ENCODE assay signal across 9 mouse cellular contexts in genomic region chr6:83711067-83711675, GRCm38 (mm10). TPM values are rescaled to one million over a fixed set of nuclear protein-coding genes. Genes with fewer than 3 reads are reported as not detected.
A peak's percentile ranks its signal among the peaks of the same experiment; 100 is the strongest.
DNase-seq lines count a peak whose midpoint lies in the region; ATAC-seq lines count a peak whose summit lies in the region.
"Had no signal": no experiment of that assay in that cellular context is flagged by ENCODE, and none has a peak within 500 bp of the region (broad histone marks: within the 10 kb centered on the region; RNA-seq: fewer than 3 reads in every experiment).

Vax2 (plus strand) TSS chr6:83711264.

- 1% methylated on average over 45 of the region's 46 CpGs for WGBS in forebrain, embryonic 11.5 days
- WGBS in limb, embryonic 11.5 days = 1% methylated on average over 45 of the region's 46 CpGs
- under 1% methylated on average over 46 of the region's 46 CpGs for WGBS in midbrain, embryonic 11.5 days

- intact Hi-C loops in heart, postnatal 36 days (cut with DNase I) = no loop called here

- peak; percentile 42 for DNase-seq in A20 (ENCODE audit: low read depth, low spot score)
- DNase-seq in adrenal gland, adult (ENCODE audit: inconsistent age in 2 of 2, low spot score in 1 of 2) = peak; percentile 77 to 93
- DNase-seq in forebrain, embryonic 11.5 days (ENCODE audit: low spot score) = peak; percentile 93
- DNase-seq in heart, postnatal 36 days = peak; percentile 64 to 65
- peak; percentile 91 for DNase-seq in limb, embryonic 11.5 days (ENCODE audit: low spot score)
- peak; percentile 98 for DNase-seq in midbrain, embryonic 11.5 days (ENCODE audit: low spot score, missing footprints)
- peak; percentile 67 for DNase-seq in thymus, postnatal 14 days
- no peak for DNase-seq in natural killer cell, adult 2 months (ENCODE audit: low spot score in 2 of 2)

- peak; percentile 90 for ATAC-seq in forebrain, embryonic 11.5 days (replicated peaks; ENCODE audit: low FRiP score)
- ATAC-seq in limb, embryonic 11.5 days (ENCODE audit: insufficient number of reproducible peaks, low FRiP score, low TSS enrichment, low read depth) = peak; percentile 84
- ATAC-seq in midbrain, embryonic 11.5 days (ENCODE audit: low FRiP score) = peak; percentile 91

- no peaks in the 10 kb centered on the region for H3K9me3 ChIP-seq in forebrain, embryonic 11.5 days (ENCODE audit: control insufficient read depth, low read length)
- H3K9me3 ChIP-seq in limb, embryonic 11.5 days (ENCODE audit: control insufficient read depth, low read length) = no peaks in the 10 kb centered on the region
- no peaks in the 10 kb centered on the region for H3K9me3 ChIP-seq in midbrain, embryonic 11.5 days (ENCODE audit: control insufficient read depth, low read length)

- H3K36me3 ChIP-seq in forebrain, embryonic 11.5 days (ENCODE audit: control insufficient read depth, insufficient read depth, low read length) = no peaks in the 10 kb centered on the region
- H3K36me3 ChIP-seq in limb, embryonic 11.5 days (ENCODE audit: control insufficient read depth, insufficient read depth, low read length) = no peaks in the 10 kb centered on the region
- H3K36me3 ChIP-seq in midbrain, embryonic 11.5 days (ENCODE audit: control insufficient read depth, insufficient read depth, low read length) = no peaks in the 10 kb centered on the region

- H3K4me1 ChIP-seq in forebrain, embryonic 11.5 days (replicated peaks; ENCODE audit: control insufficient read depth, insufficient read depth, low read length) = peaks cover 8% of the 10 kb centered on the region; the same call in 1 of the 2 replicates
- peaks cover 16% of the 10 kb centered on the region for H3K4me1 ChIP-seq in limb, embryonic 11.5 days (ENCODE audit: control insufficient read depth, insufficient read depth, low read length)
- H3K4me1 ChIP-seq in midbrain, embryonic 11.5 days (ENCODE audit: control insufficient read depth, insufficient read depth, low read length) = peaks cover 18% of the 10 kb centered on the region

- no peak within 1 kb of the TSS for H3K27ac ChIP-seq in forebrain, embryonic 11.5 days (ENCODE audit: low read depth, low read length)
- H3K27ac ChIP-seq in limb, embryonic 11.5 days (replicated peaks; ENCODE audit: low read depth, low read length) = no peak within 1 kb of the TSS
- no peak within 1 kb of the TSS for H3K27ac ChIP-seq in midbrain, embryonic 11.5 days (ENCODE audit: low read depth, low read length)

- H3K4me2 ChIP-seq in forebrain, embryonic 11.5 days (ENCODE audit: low read depth, low read length, severe bottlenecking) = peak within 1 kb of the TSS; percentile 71
- H3K4me2 ChIP-seq in limb, embryonic 11.5 days (ENCODE audit: low read depth, severe bottlenecking) = peak within 1 kb of the TSS; percentile 81
- peak within 1 kb of the TSS; percentile 82 for H3K4me2 ChIP-seq in midbrain, embryonic 11.5 days

- peaks cover 94% of the 10 kb centered on the region for H3K27me3 ChIP-seq in forebrain, embryonic 11.5 days (ENCODE audit: control insufficient read depth, insufficient read depth, low read length)
- peaks cover 94% of the 10 kb centered on the region for H3K27me3 ChIP-seq in limb, embryonic 11.5 days (ENCODE audit: control insufficient read depth, insufficient read depth, low read length)
- H3K27me3 ChIP-seq in midbrain, embryonic 11.5 days (ENCODE audit: control insufficient read depth, insufficient read depth, low read length) = peaks cover 99% of the 10 kb centered on the region

- H3K4me3 ChIP-seq in forebrain, embryonic 11.5 days (ENCODE audit: low read depth, low read length) = peak within 1 kb of the TSS; percentile 40
- H3K4me3 ChIP-seq in limb, embryonic 11.5 days (ENCODE audit: low read depth, low read length) = peak within 1 kb of the TSS; percentile 43
- peak within 1 kb of the TSS; percentile 43 for H3K4me3 ChIP-seq in midbrain, embryonic 11.5 days (ENCODE audit: low read depth, low read length)

- H3K9ac ChIP-seq in forebrain, embryonic 11.5 days (ENCODE audit: low read length) = peak within 1 kb of the TSS; percentile 23; the same call in 1 of the 2 replicates
- peak within 1 kb of the TSS; percentile 22; the same call in 1 of the 2 replicates for H3K9ac ChIP-seq in limb, embryonic 11.5 days (ENCODE audit: low read length)
- H3K9ac ChIP-seq in midbrain, embryonic 11.5 days (ENCODE audit: low read length) = peak within 1 kb of the TSS; percentile 24; the same call in 1 of the 2 replicates

RNA-seq across cellular contexts. Expression of gene Vax2, which starts in this region (rescaled TPM):
- polyA plus RNA-seq in forebrain, embryonic 11.5 days (2014; fragmentation: Nextera tagmentation; extraction: Ambion mirVana) = 0.21 and 0.60 TPM in 2 replicates
- total RNA-seq in heart, postnatal 36 days (2021) = not detected
- 1.5 and 2.7 TPM in 2 replicates for polyA plus RNA-seq in limb, embryonic 11.5 days (2014; fragmentation: Nextera tagmentation; extraction: Ambion mirVana)
- 0.25 and 0.26 TPM in 2 replicates for polyA plus RNA-seq in midbrain, embryonic 11.5 days (2014; fragmentation: Nextera tagmentation; extraction: Ambion mirVana)
- polyA plus RNA-seq: cerebellum, adult 2 months had no signal

Comparison
In these comparisons a context has a peak if more than half of its experiments do, and no peak if none do; other contexts are left out.
1. Peak in DNase-seq, ATAC-seq, H3K4me3 ChIP-seq, H3K9ac ChIP-seq and H3K4me2 ChIP-seq in forebrain, embryonic 11.5 days; RNA of the gene not detected or under 1 TPM.
2. Peak in DNase-seq in heart, postnatal 36 days; RNA of the gene not detected or under 1 TPM.
3. Peak in DNase-seq, ATAC-seq, H3K4me3 ChIP-seq, H3K9ac ChIP-seq and H3K4me2 ChIP-seq in midbrain, embryonic 11.5 days; RNA of the gene not detected or under 1 TPM.
4. DNase-seq: peak in A20 (single experiment), adrenal gland, adult (2 of 2), limb, embryonic 11.5 days (single experiment) and thymus, postnatal 14 days (single experiment); none in natural killer cell, adult 2 months (0 of 2).
5. Peak in every context shown above with its lines, with median percentiles within 50 percentile points of each other: ATAC-seq, H3K4me2 ChIP-seq, H3K4me3 ChIP-seq and H3K9ac ChIP-seq.